Mouse (Mus musculus) heart, adult 18-20 months (tissue): ENCODE measurements around the gene Cd52. TPM values are rescaled to one million over a fixed set of nuclear protein-coding genes. Genes with fewer than 3 reads are reported as not detected.

Experiments
- DNase-seq, 2 experiments: peaks; one replicate each; pipeline ENCODE4 v3.0.0; 2021 to 2022; ENCODE audit warnings: mixed read lengths in 1 of 2
- total RNA-seq, 2 experiments: library from RNA; stranded (reverse); gene quantifications; 2 replicates each; pipeline ENCODE4 v1.2.3; 2021

Cd52 gene
- total RNA-seq, 2 experiments from 2014 or later = 5.8 to 20.9 TPM

DNA sequence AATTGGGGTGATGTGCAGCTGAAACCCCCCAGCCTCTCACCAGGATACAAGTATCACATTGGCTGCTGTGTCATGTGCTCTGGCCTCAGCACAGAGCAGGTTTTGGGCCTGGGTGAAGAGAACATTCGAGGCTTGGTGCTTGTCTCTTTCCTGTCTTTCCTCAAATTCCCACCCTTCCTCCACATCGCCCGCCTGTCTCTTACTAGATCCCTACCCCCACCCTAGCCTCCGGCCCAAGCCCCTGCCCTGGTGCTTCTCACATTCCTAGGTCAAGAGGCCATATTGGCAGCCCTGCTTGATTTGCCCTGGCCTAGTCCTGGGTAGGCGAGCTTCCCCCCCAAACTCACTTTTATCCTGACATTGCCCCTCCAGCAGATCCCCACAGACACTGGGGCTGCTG is 24.2 kb upstream of the Cd52 start:
- no peak for DNase-seq

GRCm38 (mm10) chr4:134118126-134118800 is 23.4 kb upstream of the Cd52 start:
- no peak for DNase-seq

- peak in 1 of 2 experiments; percentile 69 for DNase-seq
Measured at GRCm38 (mm10) chr4:134117012-134117411, 22.1 kb upstream of the Cd52 start.

DNA sequence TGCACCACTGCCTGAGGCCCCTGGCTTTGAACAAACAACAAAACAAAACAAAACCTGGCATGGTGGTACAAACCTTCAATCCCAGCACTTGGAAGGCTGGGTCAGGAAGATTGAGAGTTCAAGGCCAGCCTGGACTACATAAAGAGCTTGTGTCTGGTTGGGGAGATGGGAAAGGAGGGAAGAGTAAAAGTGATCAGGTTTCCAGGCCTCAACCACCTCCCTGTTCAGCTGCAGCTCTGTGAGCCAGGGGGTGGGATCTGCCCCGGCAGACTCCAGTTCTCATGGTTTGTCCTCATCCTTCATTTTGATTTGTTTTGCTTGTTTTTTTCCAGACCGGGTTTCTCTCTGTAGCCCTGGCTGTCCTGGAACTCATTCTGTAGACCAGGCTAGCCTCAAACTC is 21.6 kb upstream of the Cd52 start:
- DNase-seq = no peak

GRCm38 (mm10) chr4:134115215-134116144 is 20.6 kb upstream of the Cd52 start:
- no peak for DNase-seq

GRCm38 (mm10) chr4:134114038-134114437 is 19.2 kb upstream of the Cd52 start:
- no peak for DNase-seq

- no peak for DNase-seq
Measured at GRCm38 (mm10) chr4:134113356-134113994, 18.6 kb upstream of the Cd52 start.

GRCm38 (mm10) chr4:134112403-134112802 is 17.5 kb upstream of the Cd52 start:
- no peak for DNase-seq

DNA sequence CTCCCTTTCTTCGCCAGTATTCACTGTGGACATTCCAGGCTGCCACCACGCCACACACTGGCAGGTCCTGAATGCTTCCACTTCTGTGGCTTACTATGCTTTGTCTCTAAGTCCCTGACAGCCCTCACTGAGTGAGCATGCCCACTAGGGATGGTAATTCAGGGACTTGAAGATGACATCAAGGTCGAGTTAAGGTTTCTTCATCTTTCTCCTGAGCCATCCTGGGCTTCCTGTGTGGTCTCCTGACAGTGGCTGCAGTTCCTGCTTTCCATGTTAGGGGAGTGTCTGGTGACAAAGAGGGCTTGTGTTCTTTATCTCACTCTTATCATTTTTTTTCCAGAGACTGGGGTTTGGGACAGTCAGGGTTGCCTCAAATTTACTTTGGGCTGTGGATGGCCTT is 15.8 kb upstream of the Cd52 start:
- DNase-seq = no peak

DNA sequence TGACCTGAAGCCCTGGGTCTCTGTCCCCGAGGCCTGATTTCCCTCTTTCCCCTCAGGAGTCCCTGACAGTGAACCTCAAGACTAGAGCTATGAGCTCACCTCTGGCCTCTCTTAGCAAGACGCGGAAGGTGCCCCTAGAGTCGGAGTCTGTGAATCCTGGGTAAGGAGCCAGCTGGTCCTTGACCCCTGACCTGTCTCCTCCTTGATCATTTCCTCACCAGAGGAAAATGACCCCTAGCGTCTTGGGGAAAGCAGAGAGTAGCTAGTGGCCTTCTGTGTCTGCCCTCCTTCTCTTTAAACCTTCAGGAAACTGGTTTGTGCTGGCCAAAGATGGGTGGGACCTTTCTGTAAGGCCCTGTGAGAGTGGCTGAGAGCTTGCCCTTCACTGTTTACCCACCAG is 13.3 kb upstream of the Cd52 start:
- no peak for DNase-seq

DNA sequence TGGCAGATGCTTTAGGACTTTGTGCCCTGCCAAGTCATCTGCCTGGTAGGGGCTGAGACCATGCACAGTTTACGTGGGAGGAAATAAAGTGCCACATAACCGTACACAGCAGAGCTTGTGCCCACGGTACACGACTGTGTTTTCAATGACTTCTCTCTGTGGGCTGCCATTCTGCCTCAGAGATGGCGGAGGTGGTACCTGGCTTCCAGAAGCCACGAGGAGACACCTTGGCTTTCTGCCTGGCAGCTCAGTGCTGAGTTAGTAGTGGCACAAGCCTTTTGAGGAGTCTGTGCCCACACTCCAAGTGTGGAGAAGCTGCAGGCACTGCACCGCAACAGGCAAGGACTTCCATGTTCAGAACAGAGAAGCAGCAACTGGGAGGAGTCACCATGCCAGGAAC is 12.8 kb upstream of the Cd52 start:
- no peak for DNase-seq

DNA sequence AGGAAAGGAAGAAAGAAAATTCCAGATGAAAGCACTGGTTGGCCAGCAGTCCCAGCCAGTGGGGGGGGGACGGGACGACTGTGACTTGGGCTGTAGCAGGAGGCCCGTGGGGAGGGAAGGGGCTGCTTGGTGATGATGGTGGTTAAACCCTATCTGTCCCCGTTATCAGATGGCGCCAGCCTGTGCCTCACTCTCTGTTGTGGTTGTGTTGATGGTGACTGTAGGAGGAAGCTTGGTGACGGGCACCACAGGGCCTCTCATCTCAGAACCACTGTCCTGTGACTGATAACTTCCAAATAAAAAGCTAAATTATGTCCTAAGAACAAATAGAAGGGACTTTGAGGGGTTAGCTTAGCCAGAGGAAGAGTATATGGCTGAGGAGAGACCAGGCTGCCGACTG is 11.2 kb upstream of the Cd52 start:
- DNase-seq = no peak

DNA sequence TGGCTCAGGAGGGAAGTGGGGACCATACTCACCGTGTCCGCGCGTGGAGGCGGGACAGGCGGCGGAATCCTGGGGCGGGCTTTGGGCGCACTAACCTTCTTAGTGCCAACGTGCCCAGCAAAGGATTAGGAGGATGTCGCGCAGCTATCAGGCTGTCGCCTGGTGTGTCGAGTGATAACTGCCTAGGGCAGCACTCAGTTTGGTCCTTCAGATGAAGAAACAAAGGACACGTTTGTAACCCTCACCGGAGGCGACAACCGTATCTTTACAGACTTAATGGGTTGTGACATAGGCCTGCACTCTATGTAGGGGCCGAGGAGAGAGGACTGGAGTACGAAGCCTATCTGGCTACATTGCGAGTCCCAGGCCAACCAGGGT is 7.8 kb upstream of the Cd52 start:
- no peak for DNase-seq

DNA sequence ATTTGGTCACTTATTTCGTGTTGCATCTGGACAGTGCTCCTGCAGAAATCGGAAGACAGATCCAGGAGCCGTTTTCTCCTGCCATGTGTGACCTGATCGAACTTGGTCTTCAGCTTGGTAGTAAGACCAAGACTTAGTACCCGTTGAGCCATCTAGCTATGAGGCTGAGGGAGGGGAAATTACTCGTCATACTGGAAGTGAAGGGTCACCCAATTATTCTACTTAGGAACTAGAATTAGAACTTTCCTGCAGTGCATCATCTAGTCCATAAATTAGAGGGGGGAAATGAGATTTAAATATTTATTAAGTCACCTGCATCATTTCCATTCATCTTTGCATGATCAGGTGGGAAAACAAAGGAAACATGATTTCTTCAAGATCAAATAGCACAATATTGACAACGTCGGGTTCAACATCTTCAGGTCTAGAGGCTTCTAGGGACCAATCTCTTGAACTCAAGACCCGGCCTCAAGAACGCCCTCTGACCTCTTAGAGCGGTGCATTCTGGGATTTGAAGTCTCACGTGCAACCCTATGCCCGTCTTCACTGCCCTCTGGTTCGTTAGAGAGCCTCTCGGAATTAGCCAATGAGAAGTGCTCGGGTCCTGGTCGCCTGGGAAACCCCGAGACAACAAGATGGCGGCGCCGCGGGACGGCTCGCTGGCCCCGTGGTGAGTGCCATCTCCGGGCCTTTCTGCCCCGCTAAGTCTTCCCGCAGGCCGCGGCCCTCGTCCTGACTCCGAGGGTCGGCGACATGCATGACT is 7.3 kb upstream of the Cd52 start, which contains the start of gene Ubxn11:
Gene Ubxn11 (plus strand): TSS at position 592 of the 763 bp plus-strand sequence.
- peak; percentile 89 to 92 for DNase-seq

GRCm38 (mm10) chr4:134100245-134100644 is 5.4 kb upstream of the Cd52 start:
- DNase-seq = no peak

GRCm38 (mm10) chr4:134098628-134099027 is 3.7 kb upstream of the Cd52 start:
- peak in 1 of 2 experiments; percentile 75 for DNase-seq

DNA sequence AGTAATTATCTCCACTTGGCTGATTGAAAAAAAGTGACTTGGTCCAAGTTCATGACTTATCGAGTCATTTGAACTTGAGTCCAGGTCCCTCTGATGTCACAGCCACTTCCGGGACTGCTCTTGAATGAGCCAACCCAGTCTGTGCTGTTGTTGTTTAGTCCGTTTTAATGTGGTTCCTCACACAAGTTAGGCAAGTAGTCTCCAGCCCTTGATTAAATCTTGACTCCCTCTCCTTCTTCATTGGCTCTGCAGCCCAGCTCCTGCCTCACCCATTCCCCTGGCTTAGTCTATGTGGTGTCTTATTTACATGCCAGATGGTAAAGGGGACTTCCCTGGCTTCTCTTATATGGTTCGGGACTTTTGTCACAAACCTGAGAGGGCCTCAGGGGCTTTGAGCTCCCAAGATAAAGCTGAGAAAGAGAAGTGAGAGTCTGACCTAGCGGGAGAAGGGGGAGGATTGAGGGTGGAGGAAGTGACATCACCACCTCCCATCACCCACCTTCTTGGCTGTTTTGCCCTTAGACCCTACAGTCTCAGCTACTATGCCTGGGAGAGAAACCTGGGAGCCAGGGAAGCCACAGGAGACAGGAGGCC is 2.2 kb upstream of the Cd52 start:
- peak in 1 of 2 experiments; percentile 35 for DNase-seq

- no peak for DNase-seq
Measured at GRCm38 (mm10) chr4:134096120-134096519, 1.2 kb upstream of the Cd52 start.

GRCm38 (mm10) chr4:134094004-134094564 is 798 bp downstream of the Cd52 start:
- no peak for DNase-seq

- DNase-seq = peak; percentile 48 to 64
Measured at GRCm38 (mm10) chr4:134092382-134093288, 2.2 kb downstream of the Cd52 start.
